Mouse (Mus musculus): ENCODE data around the gene Prss16.

The Prss16 gene

GRCm38 (mm10) chr13:22005605-22006333 lies 3.8 kb downstream of the Prss16 start:
- peak; percentile 52 to 54 for DNase-seq

GRCm38 (mm10) chr13:22001823-22002222 lies 7.7 kb downstream of the Prss16 start:
- DNase-seq, result no peak

GRCm38 (mm10) chr13:22001346-22001745 lies 8.2 kb downstream of the Prss16 start:
- no peak for DNase-seq

- DNase-seq, result no peak
These were observed 10.4 kb downstream of the Prss16 start for GRCm38 (mm10) chr13:21999147-21999546.

GRCm38 (mm10) chr13:21998412-21998811 lies 11.1 kb downstream of the Prss16 start:
- no peak for DNase-seq

- DNase-seq, result no peak
These were observed 11.7 kb downstream of the Prss16 start for GRCm38 (mm10) chr13:21997821-21998220.

- DNase-seq, result no peak
These were observed 12.2 kb downstream of the Prss16 start for GRCm38 (mm10) chr13:21997201-21997820.

- peak in 1 of 2 experiments; percentile 26 for DNase-seq
These were observed 12.7 kb downstream of the Prss16 start for GRCm38 (mm10) chr13:21996840-21997185.

GRCm38 (mm10) chr13:21996101-21996839 lies 13.3 kb downstream of the Prss16 start:
- peak; percentile 32 to 37 for DNase-seq

GRCm38 (mm10) chr13:21995331-21995914 lies 14.1 kb downstream of the Prss16 start:
- DNase-seq, result peak; percentile 20 to 39

- DNase-seq, result no peak
These were observed 14.6 kb downstream of the Prss16 start for GRCm38 (mm10) chr13:21994896-21995295.

GRCm38 (mm10) chr13:21993957-21994738 lies 15.4 kb downstream of the Prss16 start:
- DNase-seq, result peak; percentile 48 to 51

- no peak for DNase-seq
These were observed 17.0 kb downstream of the Prss16 start for GRCm38 (mm10) chr13:21992550-21992949.

GRCm38 (mm10) chr13:21984486-21984885 lies 25.1 kb downstream of the Prss16 start:
- DNase-seq, result no peak

- no peak for DNase-seq
These were observed 27.7 kb downstream of the Prss16 start for GRCm38 (mm10) chr13:21981803-21982193.

- DNase-seq, result peak; percentile 67 to 72
These were observed 28.4 kb downstream of the Prss16 start, which contains the start of gene Pom121l2 for GRCm38 (mm10) chr13:21980981-21981802. TSS of gene Pom121l2 (plus strand) at chr13:21981194.

GRCm38 (mm10) chr13:21974726-21975473 lies 34.6 kb downstream of the Prss16 start:
- DNase-seq, result peak; percentile 76 to 84

- DNase-seq, result peak; percentile 93 to 94
These were observed 35.3 kb downstream of the Prss16 start for GRCm38 (mm10) chr13:21974221-21974725.

GRCm38 (mm10) chr13:21971641-21972040 lies 37.9 kb downstream of the Prss16 start:
- DNase-seq, result peak in 1 of 2 experiments; percentile 41

- no peak for DNase-seq
These were observed 39.7 kb downstream of the Prss16 start for GRCm38 (mm10) chr13:21969816-21970215.

Data from cerebellum, postnatal 25 days (tissue).